Mouse (Mus musculus): ENCODE data around the gene Tmem150c. TPM values are rescaled to one million over a fixed set of nuclear protein-coding genes. Genes with fewer than 3 reads are reported as not detected.

The Tmem150c gene
- polyA plus RNA-seq, 1 experiment from 2014 or later: 4.7 TPM

- WGBS: 2% methylated on average over 20 of the region's 20 CpGs
- Histone ChIP-seq H3K9me3 (replicated peaks; ENCODE audit: control insufficient read depth, low read length) (no peaks in the 10 kb centered on the region), H3K4me3 (replicated peaks; ENCODE audit: low read length) (0 out of 2 replicates have a peak overlapping the region, but pooled peaks have one; percentile 10), H3K27ac (ENCODE audit: low read length) (no peak overlapping the region), H3K9ac (ENCODE audit: low read length) (no peak overlapping the region), H3K27me3 (ENCODE audit: control insufficient read depth, insufficient read depth, low read length) (no peaks in the 10 kb centered on the region), H3K4me1 (ENCODE audit: control insufficient read depth, insufficient read depth, low read length) (peaks cover 7% of the 10 kb centered on the region; the same call in 1 of the 2 replicates), H3K4me2 (ENCODE audit: low read depth, low read length) (peak overlapping the region; percentile 38), H3K36me3 (ENCODE audit: control insufficient read depth, insufficient read depth, low read length) (no peaks in the 10 kb centered on the region)
- ATAC-seq (ENCODE audit: insufficient read depth, low FRiP score): no peak
Observed at GRCm38 (mm10) chr5:100120711-100121141, 38.9 kb downstream of the Tmem150c start.

GRCm38 (mm10) chr5:100119331-100119730 lies 40.3 kb downstream of the Tmem150c start:
- H3K4me3 ChIP-seq (replicated peaks; ENCODE audit: low read length): no peak overlapping the region
- no peaks in the 10 kb centered on the region for H3K36me3 ChIP-seq (ENCODE audit: control insufficient read depth, insufficient read depth, low read length)
- no peaks in the 10 kb centered on the region for H3K27me3 ChIP-seq (ENCODE audit: control insufficient read depth, insufficient read depth, low read length)
- peaks cover 7% of the 10 kb centered on the region; the same call in 1 of the 2 replicates for H3K4me1 ChIP-seq (ENCODE audit: control insufficient read depth, insufficient read depth, low read length)
- H3K9ac ChIP-seq (ENCODE audit: low read length): no peak overlapping the region
- ATAC-seq (ENCODE audit: insufficient read depth, low FRiP score): no peak
- WGBS: 68% methylated on average over 8 of the region's 8 CpGs
- H3K9me3 ChIP-seq (replicated peaks; ENCODE audit: control insufficient read depth, low read length): no peaks in the 10 kb centered on the region
- H3K27ac ChIP-seq (ENCODE audit: low read length): no peak overlapping the region
- H3K4me2 ChIP-seq (ENCODE audit: low read depth, low read length): no peak overlapping the region

DNA sequence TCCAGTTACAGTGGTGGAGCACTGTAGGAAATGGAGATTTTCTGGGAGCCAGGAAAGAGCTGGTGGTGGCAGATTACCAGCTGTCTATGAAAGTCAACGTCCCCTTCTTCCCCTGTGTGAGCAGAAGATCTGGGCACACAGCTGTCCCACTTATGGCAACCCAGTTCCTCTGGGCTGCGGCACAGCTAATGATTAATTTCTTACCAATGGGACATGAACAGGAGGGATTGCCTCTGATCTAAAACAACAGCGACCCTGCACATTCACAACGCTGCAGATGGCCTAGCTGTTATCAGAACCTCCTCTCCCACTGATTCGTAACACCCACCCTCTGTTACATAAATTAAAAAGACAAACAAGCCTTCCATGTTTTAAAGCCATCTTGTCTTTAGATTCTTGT lies 46.2 kb downstream of the Tmem150c start:
- Histone ChIP-seq H3K4me1 (ENCODE audit: control insufficient read depth, insufficient read depth, low read length) (no peaks in the 10 kb centered on the region), H3K4me2 (ENCODE audit: low read depth, low read length) (no peak overlapping the region), H3K4me3 (replicated peaks; ENCODE audit: low read length) (no peak overlapping the region), H3K27me3 (ENCODE audit: control insufficient read depth, insufficient read depth, low read length) (no peaks in the 10 kb centered on the region), H3K27ac (ENCODE audit: low read length) (no peak overlapping the region), H3K9me3 (replicated peaks; ENCODE audit: control insufficient read depth, low read length) (no peaks in the 10 kb centered on the region), H3K9ac (ENCODE audit: low read length) (no peak overlapping the region), H3K36me3 (ENCODE audit: control insufficient read depth, insufficient read depth, low read length) (no peaks in the 10 kb centered on the region)
- 36% methylated on average over 5 of the region's 5 CpGs for WGBS
- no peak for ATAC-seq (ENCODE audit: insufficient read depth, low FRiP score)

DNA sequence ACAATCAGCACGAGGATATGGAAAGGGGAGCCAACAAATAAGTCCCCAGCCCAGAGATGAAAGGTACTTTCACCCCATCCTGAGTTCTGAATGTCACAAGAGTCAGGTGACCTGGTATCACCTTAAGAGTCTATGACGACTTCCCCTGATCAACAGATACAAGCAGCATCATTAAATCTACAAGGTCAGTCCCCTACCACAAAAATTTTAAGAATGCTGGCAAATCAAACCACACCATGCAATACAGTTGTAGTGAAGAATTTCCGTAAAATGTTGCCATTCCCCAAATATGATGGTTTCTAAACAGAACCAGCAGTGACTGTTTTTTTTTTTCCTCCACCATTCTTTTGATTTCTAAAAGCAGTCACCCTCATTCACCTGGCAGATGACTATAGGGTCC lies 49.0 kb downstream of the Tmem150c start:
- Histone ChIP-seq H3K27me3 (ENCODE audit: control insufficient read depth, insufficient read depth, low read length) (no peaks in the 10 kb centered on the region), H3K4me1 (ENCODE audit: control insufficient read depth, insufficient read depth, low read length) (no peaks in the 10 kb centered on the region), H3K4me3 (replicated peaks; ENCODE audit: low read length) (no peak overlapping the region), H3K36me3 (ENCODE audit: control insufficient read depth, insufficient read depth, low read length) (no peaks in the 10 kb centered on the region), H3K9me3 (replicated peaks; ENCODE audit: control insufficient read depth, low read length) (no peaks in the 10 kb centered on the region), H3K27ac (ENCODE audit: low read length) (no peak overlapping the region), H3K4me2 (ENCODE audit: low read depth, low read length) (no peak overlapping the region), H3K9ac (ENCODE audit: low read length) (no peak overlapping the region)
- WGBS: 67% methylated on average over 3 of the region's 3 CpGs
- ATAC-seq (ENCODE audit: insufficient read depth, low FRiP score): no peak

- no peaks in the 10 kb centered on the region for H3K36me3 ChIP-seq (ENCODE audit: control insufficient read depth, insufficient read depth, low read length)
- no peak overlapping the region for H3K4me2 ChIP-seq (ENCODE audit: low read depth, low read length)
- H3K9me3 ChIP-seq (replicated peaks; ENCODE audit: control insufficient read depth, low read length): no peaks in the 10 kb centered on the region
- H3K27ac ChIP-seq (ENCODE audit: low read length): no peak overlapping the region
- H3K4me3 ChIP-seq (replicated peaks; ENCODE audit: low read length): no peak overlapping the region
- no peaks in the 10 kb centered on the region for H3K4me1 ChIP-seq (ENCODE audit: control insufficient read depth, insufficient read depth, low read length)
- ATAC-seq (ENCODE audit: insufficient read depth, low FRiP score): peak; percentile 41; the same call in 1 of the 2 replicates
- no peaks in the 10 kb centered on the region for H3K27me3 ChIP-seq (ENCODE audit: control insufficient read depth, insufficient read depth, low read length)
- 48% methylated on average over 7 of the region's 7 CpGs for WGBS
- H3K9ac ChIP-seq (ENCODE audit: low read length): no peak overlapping the region
Observed at GRCm38 (mm10) chr5:100109543-100110282, 49.9 kb downstream of the Tmem150c start.

DNA sequence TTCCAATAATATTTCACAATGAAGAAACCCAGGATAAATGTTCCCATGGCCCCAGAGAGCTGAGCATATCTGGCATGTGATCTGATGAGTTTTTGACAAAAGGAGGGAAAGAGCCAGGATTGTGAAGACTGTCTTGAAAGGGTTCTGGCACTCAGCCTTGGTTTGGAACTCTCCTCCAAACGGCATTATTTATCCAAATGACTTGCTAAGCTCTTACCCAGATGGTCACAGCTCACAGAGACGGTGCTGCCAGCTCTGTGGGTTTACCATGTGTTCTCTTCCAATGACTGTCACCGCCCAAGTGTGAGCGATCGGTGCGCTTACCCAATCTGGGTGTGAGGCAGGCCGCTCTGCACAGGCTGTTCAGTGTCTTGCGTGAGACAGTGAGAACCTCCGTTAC lies 50.7 kb downstream of the Tmem150c start:
- WGBS: 59% methylated on average over 9 of the region's 9 CpGs
- Histone ChIP-seq H3K9ac (ENCODE audit: low read length) (no peak overlapping the region), H3K27me3 (ENCODE audit: control insufficient read depth, insufficient read depth, low read length) (no peaks in the 10 kb centered on the region), H3K36me3 (ENCODE audit: control insufficient read depth, insufficient read depth, low read length) (no peaks in the 10 kb centered on the region), H3K9me3 (replicated peaks; ENCODE audit: control insufficient read depth, low read length) (no peaks in the 10 kb centered on the region), H3K4me3 (replicated peaks; ENCODE audit: low read length) (no peak overlapping the region), H3K4me1 (ENCODE audit: control insufficient read depth, insufficient read depth, low read length) (no peaks in the 10 kb centered on the region), H3K4me2 (ENCODE audit: low read depth, low read length) (no peak overlapping the region), H3K27ac (ENCODE audit: low read length) (no peak overlapping the region)
- ATAC-seq (ENCODE audit: insufficient read depth, low FRiP score): peak; percentile 76

DNA sequence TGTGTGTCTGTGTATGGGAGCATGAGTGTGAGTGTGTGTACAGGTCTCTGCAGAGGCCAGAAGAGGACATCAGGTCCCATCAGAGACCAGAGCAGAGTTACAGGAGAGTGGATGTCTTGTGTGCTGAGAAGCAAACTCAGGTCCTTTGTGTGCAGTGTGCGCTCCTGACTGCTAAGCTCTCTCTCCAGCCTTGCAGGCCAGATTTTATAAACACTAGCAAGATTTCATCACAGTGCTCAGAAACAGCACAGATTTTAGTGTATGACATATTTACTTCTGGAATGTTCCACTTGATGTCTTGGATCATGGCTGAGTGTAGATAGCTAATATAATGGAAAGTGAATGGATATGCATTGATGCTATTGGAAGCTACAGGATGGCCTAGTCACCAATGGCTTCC lies 57.2 kb downstream of the Tmem150c start:
- no peak overlapping the region for H3K4me3 ChIP-seq (replicated peaks; ENCODE audit: low read length)
- WGBS: 66% methylated on average over 1 of the region's 1 CpGs
- no peak overlapping the region for H3K4me2 ChIP-seq (ENCODE audit: low read depth, low read length)
- no peaks in the 10 kb centered on the region for H3K27me3 ChIP-seq (ENCODE audit: control insufficient read depth, insufficient read depth, low read length)
- no peak for ATAC-seq (ENCODE audit: insufficient read depth, low FRiP score)
- H3K9me3 ChIP-seq (replicated peaks; ENCODE audit: control insufficient read depth, low read length): no peaks in the 10 kb centered on the region
- no peaks in the 10 kb centered on the region for H3K36me3 ChIP-seq (ENCODE audit: control insufficient read depth, insufficient read depth, low read length)
- no peaks in the 10 kb centered on the region for H3K4me1 ChIP-seq (ENCODE audit: control insufficient read depth, insufficient read depth, low read length)
- no peak overlapping the region for H3K27ac ChIP-seq (ENCODE audit: low read length)
- no peak overlapping the region for H3K9ac ChIP-seq (ENCODE audit: low read length)

DNA sequence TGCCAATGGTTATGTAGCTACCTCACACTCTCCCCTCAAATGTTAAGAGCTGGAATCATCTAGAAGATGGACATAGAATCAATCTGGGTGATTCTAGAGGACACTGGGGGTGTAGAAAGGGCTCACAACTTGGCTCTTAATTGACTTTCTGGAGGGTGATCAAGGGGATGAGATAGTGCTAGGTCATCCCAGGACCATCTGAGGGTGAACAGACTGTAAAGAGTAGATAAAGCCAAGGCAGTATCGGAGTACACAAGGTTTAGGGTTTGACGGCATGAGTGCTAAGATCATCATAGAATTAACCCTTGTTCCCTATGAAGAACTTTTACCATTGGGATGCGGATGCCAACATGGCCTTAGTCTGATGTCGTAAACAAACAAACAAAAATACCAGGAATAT lies 61.6 kb downstream of the Tmem150c start:
- Histone ChIP-seq H3K4me2 (ENCODE audit: low read depth, low read length) (no peak overlapping the region), H3K9ac (ENCODE audit: low read length) (no peak overlapping the region), H3K4me1 (ENCODE audit: control insufficient read depth, insufficient read depth, low read length) (no peaks in the 10 kb centered on the region), H3K27me3 (ENCODE audit: control insufficient read depth, insufficient read depth, low read length) (no peaks in the 10 kb centered on the region), H3K4me3 (replicated peaks; ENCODE audit: low read length) (no peak overlapping the region), H3K9me3 (replicated peaks; ENCODE audit: control insufficient read depth, low read length) (no peaks in the 10 kb centered on the region), H3K27ac (ENCODE audit: low read length) (no peak overlapping the region), H3K36me3 (ENCODE audit: control insufficient read depth, insufficient read depth, low read length) (no peaks in the 10 kb centered on the region)
- WGBS: 94% methylated on average over 4 of the region's 4 CpGs
- no peak for ATAC-seq (ENCODE audit: insufficient read depth, low FRiP score)

DNA sequence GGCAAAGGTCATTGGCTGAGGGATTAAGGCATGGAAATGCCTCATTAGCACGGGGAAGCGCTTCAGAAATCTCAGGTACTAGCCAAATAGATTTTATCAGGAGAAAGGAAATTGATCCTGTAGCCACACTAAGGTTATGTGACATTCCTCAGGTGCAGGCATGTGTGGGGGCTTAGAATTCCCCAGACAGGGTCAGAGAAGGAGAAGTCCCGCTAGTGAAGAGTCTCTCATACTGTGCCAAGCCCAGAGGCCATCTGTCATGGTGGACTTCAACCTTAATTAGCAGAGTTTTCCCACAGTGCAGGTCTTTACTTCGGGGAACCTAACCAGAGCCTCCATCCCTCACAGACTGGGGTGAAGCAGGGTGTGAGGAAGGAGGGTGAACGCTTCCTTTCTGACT lies 62.7 kb downstream of the Tmem150c start:
- WGBS: 56% methylated on average over 5 of the region's 5 CpGs
- no peaks in the 10 kb centered on the region for H3K9me3 ChIP-seq (replicated peaks; ENCODE audit: control insufficient read depth, low read length)
- H3K27ac ChIP-seq (ENCODE audit: low read length): no peak overlapping the region
- H3K4me3 ChIP-seq (replicated peaks; ENCODE audit: low read length): no peak overlapping the region
- no peak for ATAC-seq (ENCODE audit: insufficient read depth, low FRiP score)
- H3K9ac ChIP-seq (ENCODE audit: low read length): no peak overlapping the region
- H3K36me3 ChIP-seq (ENCODE audit: control insufficient read depth, insufficient read depth, low read length): no peaks in the 10 kb centered on the region
- no peak overlapping the region for H3K4me2 ChIP-seq (ENCODE audit: low read depth, low read length)
- H3K27me3 ChIP-seq (ENCODE audit: control insufficient read depth, insufficient read depth, low read length): no peaks in the 10 kb centered on the region
- H3K4me1 ChIP-seq (ENCODE audit: control insufficient read depth, insufficient read depth, low read length): no peaks in the 10 kb centered on the region

All from stomach, embryonic 16.5 days (tissue).